Mouse (Mus musculus): ENCODE measurements at regions not wholly inside any gene's neighbourhood (a gene's known extent, or its start where the extent isn't known, plus 50 kb on each side); places are given as distances from the start of the nearest gene placed in this dataset.

GRCm38 (mm10) chr4:58714221-58714620 lies 73.3 kb downstream of the Olfr267 start:
- Histone ChIP-seq H3K79me2 (ENCODE audit: control insufficient read depth, insufficient read depth, low read length, poor library complexity) (no peaks in the 10 kb centered on the region), H3K27me3 (ENCODE audit: control insufficient read depth in 1 of 2, insufficient read depth in 2 of 2, low read length in 2 of 2) (peaks cover 2 to 6% of the 10 kb centered on the region in 2 experiments; a peak in 3 of 4 replicates), H3K9me3 (replicated peaks; ENCODE audit: insufficient read depth, low read length) (no peaks in the 10 kb centered on the region), H3K36me3 (ENCODE audit: control insufficient read depth in 1 of 2, insufficient read depth in 2 of 2, low read length in 2 of 2) (no peaks in the 10 kb centered on the region), H3K4me1 (ENCODE audit: control insufficient read depth in 1 of 2, insufficient read depth in 2 of 2, low read length in 2 of 2) (no peaks in the 10 kb centered on the region), H3K27ac (ENCODE audit: control insufficient read depth, low read depth, low read length) (no peak overlapping the region), H3K4me3 (ENCODE audit: control insufficient read depth in 1 of 2, insufficient read depth in 1 of 2, low read depth in 2 of 2, low read length in 2 of 2) (no peak overlapping the region), H3K9ac (ENCODE audit: control insufficient read depth, low read depth, low read length, poor library complexity, severe bottlenecking) (no peak overlapping the region)
- no peak for DNase-seq (ENCODE audit: low read depth, low spot score)
- no peak for TF ChIP-seq NELFE (IDR thresholded peaks at IDR 0.05; ENCODE audit: low read depth, low read length)
- no peak for TF ChIP-seq USF2 (IDR thresholded peaks at IDR 0.05; ENCODE audit: borderline replicate concordance in 1 of 2, insufficient read depth in 1 of 2, low read depth in 1 of 2, low read length in 2 of 2)

- Histone ChIP-seq H3K9me3 (replicated peaks; ENCODE audit: insufficient read depth, low read length) (no peaks in the 10 kb centered on the region), H3K4me3 (ENCODE audit: control insufficient read depth in 1 of 2, insufficient read depth in 1 of 2, low read depth in 2 of 2, low read length in 2 of 2) (no peak overlapping the region), H3K9ac (ENCODE audit: control insufficient read depth, low read depth, low read length, poor library complexity, severe bottlenecking) (no peak overlapping the region), H3K36me3 (ENCODE audit: control insufficient read depth in 1 of 2, insufficient read depth in 2 of 2, low read length in 2 of 2) (no peaks in the 10 kb centered on the region), H3K79me2 (ENCODE audit: control insufficient read depth, insufficient read depth, low read length, poor library complexity) (no peaks in the 10 kb centered on the region), H3K27me3 (ENCODE audit: control insufficient read depth in 1 of 2, insufficient read depth in 2 of 2, low read length in 2 of 2) (peaks cover 2 to 6% of the 10 kb centered on the region in 2 experiments), H3K4me1 (ENCODE audit: control insufficient read depth in 1 of 2, insufficient read depth in 2 of 2, low read length in 2 of 2) (no peaks in the 10 kb centered on the region), H3K27ac (ENCODE audit: control insufficient read depth, low read depth, low read length) (no peak overlapping the region)
- TF ChIP-seq POLR2AphosphoS2 (IDR thresholded peaks at IDR 0.05; ENCODE audit: low read length) (no peak), TCF12 (IDR thresholded peaks at IDR 0.05; ENCODE audit: low read depth, low read length) (no peak), ZMIZ1 (IDR thresholded peaks at IDR 0.05; ENCODE audit: low read depth, low read length) (no peak), MYB (IDR thresholded peaks at IDR 0.05; ENCODE audit: low read depth, low read length) (no peak), POLR2AphosphoS5 (IDR thresholded peaks at IDR 0.05; ENCODE audit: borderline replicate concordance, low read depth, low read length) (no peak), USF1 (IDR thresholded peaks at IDR 0.05; ENCODE audit: low read depth, low read length) (no peak), GABPA (IDR thresholded peaks at IDR 0.05; ENCODE audit: low read depth, low read length) (no peak), CHD2 (IDR thresholded peaks at IDR 0.05; ENCODE audit: low read length) (no peak), USF2 (IDR thresholded peaks at IDR 0.05; ENCODE audit: borderline replicate concordance in 1 of 2, insufficient read depth in 1 of 2, low read depth in 1 of 2, low read length in 2 of 2) (no peak), NELFE (IDR thresholded peaks at IDR 0.05; ENCODE audit: low read depth, low read length) (no peak), NRF1 (IDR thresholded peaks at IDR 0.05; ENCODE audit: insufficient read depth, low read depth, low read length, poor library complexity, severe bottlenecking) (no peak)
- DNase-seq (ENCODE audit: low read depth, low spot score) = no peak
Observed at GRCm38 (mm10) chr4:58712875-58713274, 74.6 kb downstream of the Olfr267 start.

- H3K9ac ChIP-seq (ENCODE audit: control insufficient read depth, low read depth, low read length, poor library complexity, severe bottlenecking) = no peak overlapping the region
- no peak overlapping the region for H3K4me3 ChIP-seq (ENCODE audit: control insufficient read depth in 1 of 2, insufficient read depth in 1 of 2, low read depth in 2 of 2, low read length in 2 of 2)
- DNase-seq (ENCODE audit: low read depth, low spot score) = no peak
- H3K79me2 ChIP-seq (ENCODE audit: control insufficient read depth, insufficient read depth, low read length, poor library complexity) = no peaks in the 10 kb centered on the region
- peaks cover 2 to 6% of the 10 kb centered on the region in 2 experiments for H3K27me3 ChIP-seq (ENCODE audit: control insufficient read depth in 1 of 2, insufficient read depth in 2 of 2, low read length in 2 of 2)
- H3K9me3 ChIP-seq (replicated peaks; ENCODE audit: insufficient read depth, low read length) = no peaks in the 10 kb centered on the region
- H3K36me3 ChIP-seq (ENCODE audit: control insufficient read depth in 1 of 2, insufficient read depth in 2 of 2, low read length in 2 of 2) = no peaks in the 10 kb centered on the region
- H3K27ac ChIP-seq (ENCODE audit: control insufficient read depth, low read depth, low read length) = no peak overlapping the region
- no peaks in the 10 kb centered on the region for H3K4me1 ChIP-seq (ENCODE audit: control insufficient read depth in 1 of 2, insufficient read depth in 2 of 2, low read length in 2 of 2)
- TF ChIP-seq BHLHE40 (IDR thresholded peaks at IDR 0.05; ENCODE audit: borderline replicate concordance, low read depth, low read length) = no peak
- no peak for TF ChIP-seq SMC3 (IDR thresholded peaks at IDR 0.05; ENCODE audit: low read depth, low read length)
- no peak for TF ChIP-seq ZMIZ1 (IDR thresholded peaks at IDR 0.05; ENCODE audit: low read depth, low read length)
- no peak for TF ChIP-seq RCOR1 (IDR thresholded peaks at IDR 0.05; ENCODE audit: low read depth, low read length)
- no peak for TF ChIP-seq CTCF (IDR thresholded peaks at IDR 0.05 in 2 of 3, conservative IDR thresholded peaks at IDR 0.05 in 1 of 3; ENCODE audit: control insufficient read depth in 1 of 3, insufficient read depth in 1 of 3, low read depth in 2 of 3, low read length in 3 of 3, poor library complexity in 1 of 3, severe bottlenecking in 1 of 3)
- no peak for TF ChIP-seq NRF1 (IDR thresholded peaks at IDR 0.05; ENCODE audit: insufficient read depth, low read depth, low read length, poor library complexity, severe bottlenecking)
- TF ChIP-seq MYB (IDR thresholded peaks at IDR 0.05; ENCODE audit: low read depth, low read length) = no peak
- no peak for TF ChIP-seq MEF2A (IDR thresholded peaks at IDR 0.05; ENCODE audit: extremely low read depth, insufficient replicate concordance, low read depth, low read length, poor library complexity, severe bottlenecking)
- no peak for TF ChIP-seq POLR2AphosphoS2 (IDR thresholded peaks at IDR 0.05; ENCODE audit: low read length)
- no peak for TF ChIP-seq TCF12 (IDR thresholded peaks at IDR 0.05; ENCODE audit: low read depth, low read length)
- no peak for TF ChIP-seq ETS1 (IDR thresholded peaks at IDR 0.05; ENCODE audit: low read depth, low read length)
- TF ChIP-seq POLR2AphosphoS5 (IDR thresholded peaks at IDR 0.05; ENCODE audit: borderline replicate concordance, low read depth, low read length) = no peak
Observed at GRCm38 (mm10) chr4:58712166-58712565, 75.3 kb downstream of the Olfr267 start.

Data from MEL (cell line).